Mouse (Mus musculus) embryonic fibroblast, embryonic 13.5 days (primary cell): ENCODE measurements around the gene Nrg3.

Experiments used
- CTCF ChIP-seq: IDR thresholded peaks from 2 replicates; pipeline ENCODE4 v1.5.1; 2011; ENCODE audit warnings: mild to moderate bottlenecking, control low read depth, low read length, moderate library complexity, borderline replicate concordance; ENCODE audit not compliant: insufficient read depth
- POLR2A ChIP-seq: IDR thresholded peaks from 2 replicates; pipeline ENCODE4 v1.6.1; 2011; ENCODE audit warnings: low read depth, mild to moderate bottlenecking, control low read depth, low read length, moderate library complexity

GRCm38 (mm10) chr14:39472146-39472751 lies 639 bp downstream of the Nrg3 start:
- TF ChIP-seq CTCF (no peak), POLR2A (no peak)
